Mouse (Mus musculus) macrophage (primary cell): ENCODE data around the gene Eif4h. TPM values are rescaled to one million over a fixed set of nuclear protein-coding genes. Genes with fewer than 3 reads are reported as not detected.
"Not testable (repeated sequence)": the region's sequence is repeated elsewhere in the genome, so short reads cannot be mapped to it uniquely, and the experiment has no call there.

Experiments
- H3K27ac ChIP-seq: fragments of 350-480 bp; formaldehyde crosslinking; 2 replicates; pipeline ENCODE4 v1.9.0; 2021
- H3K36me3 ChIP-seq: fragments of 350-480 bp; formaldehyde crosslinking; 2 replicates; pipeline ENCODE4 v1.9.0; 2021; ENCODE audit errors: inconsistent target
- H3K4me3 ChIP-seq: fragments of 350-480 bp; formaldehyde crosslinking; 2 replicates; pipeline ENCODE4 v1.9.0; 2021; ENCODE audit errors: inconsistent target
- H3K79me2 ChIP-seq: fragments of 350-480 bp; formaldehyde crosslinking; 2 replicates; pipeline ENCODE4 v1.9.0; 2021; ENCODE audit errors: inconsistent target
- WGBS: methylation state at CpG from one replicate; pipeline ENCODE4 v1.1.7; 2026; ENCODE audit warnings: inconsistent platforms; ENCODE audit not compliant: missing documents; 5-methylcytosine and 5-hydroxymethylcytosine counted together
- polyA plus RNA-seq: library from polyadenylated mRNA; stranded (reverse); fragments of 250-400 nt; gene quantifications from 3 replicates; pipeline ENCODE4 v1.2.4, GENCODE M21; 2018; ENCODE audit warnings: inconsistent platforms

Gene Eif4h
- polyA plus RNA-seq, 1 experiment from 2014 or later = 92.6 TPM

DNA sequence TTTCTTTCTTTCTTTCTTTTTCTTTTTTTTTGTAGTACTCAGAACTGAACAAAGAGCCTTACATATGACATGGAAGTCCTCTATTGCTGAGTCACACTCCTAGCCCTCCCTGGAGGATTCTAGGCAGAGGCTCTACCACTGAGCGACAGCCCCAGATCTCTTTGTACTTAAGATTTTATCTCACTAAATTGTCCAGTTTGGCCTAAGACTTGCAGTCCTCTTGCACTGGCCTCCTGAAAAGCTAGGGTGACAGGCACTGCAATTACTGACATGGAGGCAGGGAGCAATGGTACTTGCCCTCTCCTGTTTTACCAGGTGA lies 32.9 kb upstream of the Eif4h start:
- H3K36me3 ChIP-seq = peaks cover 44% of the 10 kb centered on the region

DNA sequence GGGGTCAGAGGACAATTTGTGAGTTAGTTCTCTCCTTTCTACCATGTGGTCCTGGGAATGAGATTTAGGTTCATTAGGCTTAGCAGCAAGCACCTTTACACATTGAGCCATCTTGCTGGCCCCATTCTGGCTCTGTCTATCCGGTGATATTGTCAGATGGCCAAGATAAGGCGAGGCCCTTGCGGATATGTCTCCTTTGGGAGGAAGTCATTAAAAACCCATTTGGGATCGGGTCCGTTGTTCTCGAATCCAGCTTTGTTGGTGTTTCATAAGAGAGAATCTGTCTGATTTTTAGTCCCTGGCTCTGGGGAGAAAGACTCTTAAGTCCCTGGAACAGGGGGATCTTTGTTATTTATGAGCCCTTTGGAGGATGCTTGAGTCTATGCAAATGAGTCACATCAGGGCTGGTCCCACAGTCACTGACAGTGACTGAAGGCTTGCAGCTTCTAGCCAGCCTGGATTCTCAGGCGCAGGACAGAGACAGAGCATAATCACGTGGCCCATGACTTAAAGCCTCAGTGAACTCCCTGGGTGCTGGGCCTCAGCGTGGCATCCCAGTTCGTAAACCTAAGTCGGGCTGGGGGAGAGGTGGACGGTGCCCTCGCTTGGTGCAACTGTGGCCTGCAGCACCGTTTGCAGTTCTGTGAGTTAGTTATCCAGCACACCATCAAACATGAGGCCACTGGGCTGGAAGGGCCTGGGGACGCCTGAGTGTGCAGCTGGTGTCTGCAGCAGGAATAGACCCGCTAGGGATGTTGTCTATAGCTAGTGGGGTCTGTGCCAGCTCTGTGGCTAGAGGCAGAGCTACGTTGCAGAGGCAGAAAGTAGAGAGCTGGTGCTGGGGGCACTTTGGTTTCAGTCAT lies 32.3 kb upstream of the Eif4h start:
- WGBS = 95% methylated on average over 17 of the region's 17 CpGs
- Histone ChIP-seq H3K36me3 (peaks cover 49% of the 10 kb centered on the region), H3K79me2 (peaks cover 12% of the 10 kb centered on the region; the same call in 1 of the 2 replicates), H3K27ac (no peak overlapping the region), H3K4me3 (no peak overlapping the region)

More for the DNA sequence above, 32.9 kb upstream of the Eif4h start:
- no peak overlapping the region for H3K4me3 ChIP-seq
- H3K79me2 ChIP-seq = peaks cover 12% of the 10 kb centered on the region; the same call in 1 of the 2 replicates
- no peak overlapping the region for H3K27ac ChIP-seq
- 94% methylated on average over 1 of the region's 1 CpGs for WGBS

DNA sequence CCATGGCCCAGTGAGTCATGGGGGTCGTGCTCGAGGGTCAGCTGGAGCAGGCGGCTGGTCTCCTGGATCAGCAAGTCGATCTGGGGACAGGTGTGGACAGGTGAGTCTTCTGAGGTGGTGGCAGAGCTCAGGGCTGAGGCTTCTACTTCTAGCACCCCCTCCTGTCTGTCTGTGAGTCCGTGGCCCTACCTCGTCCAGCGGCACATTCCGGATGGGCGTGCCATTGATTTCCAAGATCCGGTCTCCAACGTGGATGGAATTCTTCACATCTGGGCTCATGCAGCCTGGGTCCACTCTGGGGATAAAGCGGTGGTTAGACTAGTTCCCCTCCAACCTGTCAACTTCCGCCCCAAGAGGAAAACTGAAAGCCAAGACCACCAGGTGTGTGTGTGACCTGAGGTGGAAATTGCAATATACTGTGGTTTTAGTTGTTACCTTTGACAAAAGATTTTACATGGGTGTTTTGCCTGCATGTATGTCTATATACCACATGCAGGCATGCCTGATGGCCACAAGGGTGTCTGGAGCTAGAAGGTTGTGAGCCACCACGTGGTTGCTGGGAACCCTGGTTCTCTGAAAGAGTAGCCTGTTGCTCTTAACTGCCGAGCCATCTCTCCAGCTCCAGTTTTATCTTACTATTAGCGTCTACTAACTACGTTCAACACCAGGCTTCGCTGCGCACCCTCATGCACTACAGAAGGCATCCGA lies 29.9 kb upstream of the Eif4h start:
- Histone ChIP-seq H3K4me3 (no peak overlapping the region), H3K36me3 (peaks cover 69% of the 10 kb centered on the region), H3K27ac (no peak overlapping the region), H3K79me2 (no peaks in the 10 kb centered on the region)
- WGBS = 97% methylated on average over 20 of the region's 20 CpGs

DNA sequence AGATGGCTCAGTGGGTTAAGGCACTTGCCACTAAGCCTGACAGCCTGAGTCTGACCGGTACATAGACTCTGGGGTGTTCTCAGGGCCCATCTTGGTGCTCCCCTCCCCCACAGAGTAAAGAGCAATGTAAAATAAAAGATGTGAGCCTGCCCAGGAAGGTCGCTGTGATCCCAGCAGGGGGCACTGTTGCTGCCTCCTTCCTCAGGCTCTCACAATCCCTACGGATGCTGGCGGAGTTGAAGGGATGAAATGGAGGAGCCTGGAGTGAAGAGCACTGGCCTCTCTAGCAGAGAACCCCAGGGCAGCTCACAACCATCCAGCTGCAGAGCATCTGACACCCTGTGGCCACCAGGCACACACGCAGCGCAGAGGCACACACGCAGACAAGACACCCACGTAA lies 29.2 kb upstream of the Eif4h start:
- WGBS = 91% methylated on average over 8 of the region's 8 CpGs
- H3K27ac ChIP-seq = no peak overlapping the region
- no peaks in the 10 kb centered on the region for H3K79me2 ChIP-seq
- peaks cover 76% of the 10 kb centered on the region for H3K36me3 ChIP-seq
- H3K4me3 ChIP-seq = no peak overlapping the region

DNA sequence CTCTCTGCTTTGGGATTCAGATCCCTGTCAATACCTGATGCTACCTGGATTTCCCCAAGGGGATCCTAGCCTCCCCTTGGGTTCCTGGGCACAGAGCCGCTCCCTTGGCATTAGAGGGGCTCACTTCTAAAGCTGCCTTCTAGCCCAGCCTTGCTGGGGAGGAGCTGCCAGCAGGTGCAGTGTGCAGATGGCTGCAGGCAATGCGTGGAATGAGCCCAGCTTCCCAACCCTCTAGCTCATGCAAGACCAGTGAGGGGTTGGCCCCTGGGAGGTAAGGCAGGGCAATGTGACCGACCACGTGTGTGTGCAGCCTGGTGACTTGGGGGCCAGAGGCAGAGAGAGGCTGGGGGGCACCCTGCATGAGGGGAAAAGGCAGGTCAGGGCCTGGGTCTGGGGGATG lies 17.4 kb upstream of the Eif4h start:
- H3K36me3 ChIP-seq = peaks cover 39% of the 10 kb centered on the region; the same call in 1 of the 2 replicates
- no peak overlapping the region for H3K27ac ChIP-seq
- H3K4me3 ChIP-seq = no peak overlapping the region
- no peaks in the 10 kb centered on the region for H3K79me2 ChIP-seq
- WGBS = 97% methylated on average over 4 of the region's 4 CpGs

DNA sequence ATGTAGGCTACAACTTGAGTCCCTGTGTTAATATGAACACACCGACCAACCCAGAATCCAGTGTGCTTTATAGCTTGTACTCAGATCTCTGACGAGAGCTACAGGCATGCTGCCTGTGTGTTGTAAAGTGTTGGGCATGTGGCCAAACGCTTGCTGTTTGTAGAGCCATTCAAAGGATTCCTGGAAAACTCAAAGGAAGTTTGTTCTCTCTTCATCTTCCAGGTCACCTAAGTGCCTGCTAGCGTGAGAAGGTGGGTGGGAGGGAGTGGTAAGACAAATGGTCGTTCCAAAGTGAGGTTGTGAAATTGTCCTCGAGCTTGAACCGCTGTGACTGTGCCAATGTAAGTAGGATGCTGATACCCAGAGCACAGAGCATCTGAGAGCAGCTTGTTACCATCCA lies 12.7 kb upstream of the Eif4h start:
- Histone ChIP-seq H3K79me2 (no peaks in the 10 kb centered on the region), H3K27ac (no peak overlapping the region), H3K36me3 (no peaks in the 10 kb centered on the region), H3K4me3 (no peak overlapping the region)
- WGBS = 58% methylated on average over 7 of the region's 7 CpGs

DNA sequence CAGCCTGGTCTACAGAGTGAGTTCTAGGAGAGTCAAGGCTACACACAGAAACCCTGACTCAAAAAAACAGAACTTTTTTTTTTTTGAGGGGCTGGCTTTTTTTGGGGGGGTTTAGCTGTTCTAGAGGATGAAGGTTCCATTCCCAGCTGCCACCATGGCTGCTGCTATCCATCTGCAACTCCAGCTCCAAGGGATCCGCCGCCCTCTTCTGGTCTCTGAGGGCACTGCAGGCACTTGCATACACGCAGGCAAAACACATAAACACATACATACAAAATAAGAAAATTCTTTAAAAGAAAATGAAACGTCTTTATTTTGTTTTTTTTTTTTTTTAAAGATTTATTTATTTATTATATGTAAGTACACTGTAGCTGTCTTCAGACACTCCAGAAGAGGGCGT lies 11.6 kb upstream of the Eif4h start:
- WGBS = 72% methylated on average over 3 of the region's 5 CpGs
- H3K79me2 ChIP-seq = no peaks in the 10 kb centered on the region

DNA sequence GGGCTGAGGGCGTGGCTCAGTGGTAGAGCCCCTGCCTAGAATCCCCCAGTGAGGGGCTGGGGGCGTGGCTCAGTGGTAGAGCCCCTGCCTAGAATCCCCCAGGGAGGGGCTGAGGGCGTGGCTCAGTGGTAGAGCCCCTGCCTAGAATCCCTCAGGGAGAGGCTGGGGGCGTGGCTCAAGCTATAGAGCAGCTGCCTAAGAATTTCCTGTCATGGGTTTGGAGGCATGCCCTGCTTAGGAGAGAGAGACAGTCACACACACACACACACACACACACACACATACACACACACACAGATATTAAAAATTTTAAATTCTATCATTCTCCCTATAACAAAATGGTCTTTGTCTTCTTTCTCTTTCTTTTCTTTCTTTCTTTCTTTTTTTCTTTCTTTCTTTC lies 9.7 kb upstream of the Eif4h start:
- H3K4me3 ChIP-seq, H3K36me3 ChIP-seq, H3K27ac ChIP-seq, H3K79me2 ChIP-seq: not testable (repeated sequence)
- WGBS = no CpG with 5 or more reads among the region's 4 CpGs

More for the DNA sequence above, 11.6 kb upstream of the Eif4h start:
- Histone ChIP-seq H3K4me3 (no peak overlapping the region), H3K27ac (no peak overlapping the region), H3K36me3 (no peaks in the 10 kb centered on the region)

DNA sequence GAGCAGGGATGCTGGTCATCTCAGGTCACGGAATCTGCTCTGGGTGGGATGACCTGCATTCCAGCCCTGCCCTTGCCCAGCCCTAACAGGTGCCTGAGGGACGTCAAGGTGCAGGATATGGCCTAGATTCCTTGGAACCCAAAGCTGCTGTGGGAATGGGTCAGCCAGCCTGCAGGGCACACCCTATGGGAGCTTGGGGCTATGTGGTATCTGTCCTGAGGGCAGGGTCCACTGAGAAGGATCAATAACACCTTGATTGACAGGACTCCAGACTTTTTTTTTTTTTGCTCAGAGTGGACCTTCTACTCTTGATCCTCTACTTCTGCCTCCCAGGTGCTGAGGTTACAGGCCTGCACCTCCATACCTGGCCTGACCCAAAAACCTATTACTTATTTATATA lies 8.1 kb upstream of the Eif4h start:
- Histone ChIP-seq H3K27ac (no peak overlapping the region), H3K36me3 (no peaks in the 10 kb centered on the region), H3K4me3 (no peak overlapping the region), H3K79me2 (no peaks in the 10 kb centered on the region)
- WGBS = 88% methylated on average over 2 of the region's 2 CpGs

DNA sequence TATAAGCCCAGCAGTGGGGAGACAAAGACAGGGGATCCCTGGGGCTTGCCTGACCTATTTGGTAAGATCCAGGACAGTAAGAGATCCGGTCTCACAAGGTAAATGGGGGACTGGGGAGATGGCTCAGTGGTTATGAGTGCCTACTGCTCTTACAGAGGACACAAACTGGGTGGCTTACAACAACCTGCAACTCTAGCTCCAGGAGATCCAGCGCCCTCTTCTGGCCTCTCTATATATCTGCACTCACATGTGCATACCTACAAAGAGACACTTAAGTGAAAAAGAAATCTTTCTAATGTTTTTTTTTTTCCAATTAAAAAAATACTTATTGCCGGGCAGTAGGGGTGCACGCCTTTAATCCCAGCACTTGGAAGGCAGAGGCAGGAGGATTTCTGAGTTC lies 7.2 kb upstream of the Eif4h start:
- Histone ChIP-seq H3K27ac (no peak overlapping the region), H3K4me3 (no peak overlapping the region), H3K79me2 (no peaks in the 10 kb centered on the region), H3K36me3 (no peaks in the 10 kb centered on the region)
- 88% methylated on average over 4 of the region's 4 CpGs for WGBS

DNA sequence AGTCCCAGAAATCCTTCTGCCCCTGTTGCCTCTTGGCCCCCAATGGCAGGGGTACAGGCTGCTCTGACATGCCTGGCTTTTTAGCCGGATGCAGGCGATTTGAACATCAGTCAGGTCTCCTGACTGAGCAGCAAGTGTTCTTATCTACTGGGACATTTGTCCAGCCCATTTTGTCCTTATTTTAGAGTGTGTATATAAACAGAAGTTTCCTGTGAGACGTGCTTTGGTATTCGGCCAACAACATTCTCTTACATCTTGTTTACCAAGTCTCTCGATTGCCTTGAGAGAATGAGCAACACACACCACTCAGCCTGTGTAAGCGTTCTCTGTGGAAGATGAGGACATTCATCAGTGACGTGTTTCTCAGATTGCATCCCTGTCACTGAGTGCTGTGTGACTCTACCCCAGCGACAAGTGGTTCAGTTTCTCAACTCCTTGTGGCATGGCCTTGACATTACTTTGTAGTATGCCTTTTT lies 5.4 kb upstream of the Eif4h start:
- WGBS = 81% methylated on average over 7 of the region's 8 CpGs

DNA sequence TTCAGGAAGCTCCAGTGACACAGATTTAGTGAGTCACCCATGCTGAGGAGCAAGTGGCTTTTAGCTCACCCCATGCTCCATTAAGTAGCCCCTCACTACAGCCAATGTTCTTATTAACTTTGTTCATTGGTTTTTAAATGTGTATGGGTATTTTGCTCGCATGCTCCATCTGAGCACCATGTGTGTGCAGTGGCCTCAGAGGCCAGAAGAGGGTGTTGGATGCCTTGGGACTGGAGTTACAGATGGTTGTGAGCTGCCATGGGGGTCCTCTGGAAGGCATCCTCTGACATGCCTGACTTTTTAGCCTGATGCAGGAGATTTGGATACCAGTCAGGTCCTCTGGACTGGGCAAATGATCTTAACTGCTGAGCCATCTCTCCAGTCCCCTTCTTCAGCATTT lies 4.8 kb upstream of the Eif4h start:
- Histone ChIP-seq H3K27ac (no peak overlapping the region), H3K4me3 (no peak overlapping the region), H3K36me3 (no peaks in the 10 kb centered on the region), H3K79me2 (no peaks in the 10 kb centered on the region)
- WGBS = 100% methylated on average over 1 of the region's 1 CpGs

More for the DNA sequence above, 5.4 kb upstream of the Eif4h start:
- H3K36me3 ChIP-seq = no peaks in the 10 kb centered on the region
- H3K4me3 ChIP-seq = no peak overlapping the region
- no peak overlapping the region for H3K27ac ChIP-seq
- H3K79me2 ChIP-seq = no peaks in the 10 kb centered on the region

DNA sequence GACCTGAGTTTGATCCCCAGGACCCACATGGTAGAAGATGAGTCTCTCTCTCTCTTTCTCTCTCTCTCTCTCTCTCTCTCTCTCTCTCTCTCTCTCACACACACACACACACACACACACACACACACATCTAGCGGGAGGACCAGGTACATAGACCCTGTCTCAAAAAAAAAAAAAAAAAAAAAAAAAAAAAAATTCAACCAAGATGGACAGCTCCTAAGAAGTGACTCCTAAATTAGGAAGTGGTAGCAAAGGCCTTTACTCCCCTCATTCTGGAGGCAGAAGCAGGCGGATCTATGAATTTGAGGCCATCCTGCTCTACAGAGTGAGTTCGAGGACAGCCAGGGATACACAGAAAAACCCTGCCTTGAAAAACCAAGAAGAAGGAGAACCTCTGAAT lies 1.1 kb upstream of the Eif4h start:
- H3K36me3 ChIP-seq = 0 out of 2 replicates have a peak, but pooled peaks cover 3% of the 10 kb centered on the region
- WGBS = 90% methylated on average over 2 of the region's 3 CpGs
- no peak overlapping the region for H3K27ac ChIP-seq
- no peak overlapping the region for H3K4me3 ChIP-seq
- peaks cover 33% of the 10 kb centered on the region for H3K79me2 ChIP-seq

DNA sequence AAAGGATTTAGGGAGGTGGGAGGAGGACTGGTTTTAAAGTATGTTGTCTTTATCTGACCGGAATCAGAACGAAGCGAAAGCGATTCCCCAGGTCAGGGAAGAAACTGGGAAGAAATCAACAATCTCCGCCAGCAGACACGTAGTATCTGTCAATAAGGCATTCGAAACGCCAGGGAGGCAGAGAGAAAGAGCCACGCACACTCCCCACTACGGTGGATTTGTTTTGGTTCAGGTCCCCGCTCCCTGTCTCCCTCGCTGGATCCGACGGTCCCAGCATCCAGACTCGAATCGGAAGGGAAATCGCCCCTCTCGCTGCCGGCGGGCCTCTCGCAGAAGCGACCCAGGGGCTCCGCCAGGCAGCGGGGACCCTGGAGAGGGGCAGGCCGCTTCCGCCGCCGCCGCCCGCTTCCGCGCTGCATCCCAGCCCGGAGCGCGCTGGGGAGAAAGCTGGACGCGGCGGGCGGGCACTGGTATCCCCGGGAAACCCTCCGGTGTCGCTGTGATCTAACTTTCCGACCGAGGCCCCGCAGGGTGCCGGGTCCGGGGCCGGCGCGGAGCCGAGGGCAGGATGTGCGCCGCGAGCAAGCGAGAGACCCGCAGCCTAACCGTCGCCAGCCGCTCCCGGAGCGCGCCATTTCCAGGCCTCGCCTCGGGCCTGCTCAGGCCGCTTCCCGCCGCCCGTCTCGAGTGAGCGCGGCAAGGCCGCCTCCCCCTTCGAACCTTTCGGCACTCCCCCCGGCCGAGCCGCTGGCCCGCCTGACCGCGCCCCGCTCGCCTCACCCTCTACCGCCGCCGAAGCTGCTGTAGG lies 625 bp downstream of the Eif4h start:
- H3K27ac ChIP-seq = peak overlapping the region; percentile 41
- 1% methylated on average over 82 of the region's 85 CpGs for WGBS
- peak overlapping the region; percentile 86 for H3K4me3 ChIP-seq
- peaks cover 50% of the 10 kb centered on the region for H3K79me2 ChIP-seq
- H3K36me3 ChIP-seq = 0 out of 2 replicates have a peak, but pooled peaks cover 4% of the 10 kb centered on the region
